Mouse (Mus musculus) heart, postnatal 0 days (tissue): Measurements from ENCODE around the gene Slc24a4.

ENCODE experiments used
- CTCF ChIP-seq: IDR thresholded peaks from 2 replicates; pipeline ENCODE4 v1.5.1; 2016; ENCODE audit warnings: antibody characterized with exemption, control low read depth, low read depth
- EP300 ChIP-seq: IDR thresholded peaks from 2 replicates; pipeline ENCODE4 v1.6.1; 2016; ENCODE audit warnings: antibody characterized with exemption, low read depth

- TF ChIP-seq CTCF (no peak), EP300 (no peak)
Observed at GRCm38 (mm10) chr12:102282126-102282525, 153.6 kb downstream of the Slc24a4 start.
